Mouse (Mus musculus) gastrocnemius, postnatal 10 days (tissue): ENCODE measurements around the gene Ldhb. TPM values are rescaled to one million over a fixed set of nuclear protein-coding genes. Genes with fewer than 3 reads are reported as not detected.

Experiments used
- total RNA-seq, 2 experiments: library from RNA; stranded (reverse); gene quantifications; 2 replicates each; pipeline ENCODE4 v1.2.3; 2021

Ldhb gene
- total RNA-seq, 2 experiments from 2014 or later = 90.6 to 93.5 TPM

Other genes starting within 250 kb of the Ldhb start
- not detected for gene Iapp, start 209.5 kb downstream of the Ldhb start, total RNA-seq
- gene Slco1a5, start 185.0 kb downstream of the Ldhb start, total RNA-seq = not detected
- gene Pyroxd1, start 162.3 kb downstream of the Ldhb start, total RNA-seq = 1 to 10 TPM; 7.6 to 8.1 TPM
- 1 to 10 TPM; 6.2 to 9.5 TPM for gene Recql, start 120.9 kb downstream of the Ldhb start, total RNA-seq
- 10 to 100 TPM; 22.6 to 25.0 TPM for gene Golt1b, start 120.7 kb downstream of the Ldhb start, total RNA-seq
- gene Spx, start 94.5 kb downstream of the Ldhb start, total RNA-seq = not detected
- under 1 TPM in 1 of 2 experiments, not detected in 1; 0.16 TPM for gene Gys2, start 34.8 kb downstream of the Ldhb start, total RNA-seq
- 10 to 100 TPM; 20.3 to 20.8 TPM for gene Kcnj8, start 63.7 kb upstream of the Ldhb start, total RNA-seq
- 100 to 1,000 TPM; 128 to 134 TPM for gene Abcc9, start 194.4 kb upstream of the Ldhb start, total RNA-seq
- gene Cmas, start 248.7 kb upstream of the Ldhb start, total RNA-seq = 10 to 100 TPM; 29.6 to 34.2 TPM